Mouse (Mus musculus) erythroblast, embryonic 14.5 days (primary cell): ENCODE results near the gene Rerg.

Experiments used
- GATA1 ChIP-seq: IDR thresholded peaks from 2 replicates; pipeline ENCODE4 v1.6.1; 2012; ENCODE audit warnings: low read length, inconsistent platforms, mixed read lengths
- TAL1 ChIP-seq: IDR thresholded peaks from 3 replicates; pipeline ENCODE4 v1.6.1; 2012; ENCODE audit warnings: low read length, inconsistent platforms, mixed read lengths

GRCm38 (mm10) chr6:137145611-137146010 is 24.7 kb downstream of the Rerg start:
- TF ChIP-seq GATA1 (no peak), TAL1 (no peak)
